Mouse (Mus musculus) heart, adult 11 months (tissue): ENCODE measurements at regions not wholly inside any gene's neighbourhood (a gene's known extent, or its start where the extent isn't known, plus 50 kb on each side); places are given as distances from the start of the nearest gene placed in this dataset.

Experiments used
- DNase-seq: peaks from one replicate; pipeline ENCODE4 v3.0.0; 2022

DNA sequence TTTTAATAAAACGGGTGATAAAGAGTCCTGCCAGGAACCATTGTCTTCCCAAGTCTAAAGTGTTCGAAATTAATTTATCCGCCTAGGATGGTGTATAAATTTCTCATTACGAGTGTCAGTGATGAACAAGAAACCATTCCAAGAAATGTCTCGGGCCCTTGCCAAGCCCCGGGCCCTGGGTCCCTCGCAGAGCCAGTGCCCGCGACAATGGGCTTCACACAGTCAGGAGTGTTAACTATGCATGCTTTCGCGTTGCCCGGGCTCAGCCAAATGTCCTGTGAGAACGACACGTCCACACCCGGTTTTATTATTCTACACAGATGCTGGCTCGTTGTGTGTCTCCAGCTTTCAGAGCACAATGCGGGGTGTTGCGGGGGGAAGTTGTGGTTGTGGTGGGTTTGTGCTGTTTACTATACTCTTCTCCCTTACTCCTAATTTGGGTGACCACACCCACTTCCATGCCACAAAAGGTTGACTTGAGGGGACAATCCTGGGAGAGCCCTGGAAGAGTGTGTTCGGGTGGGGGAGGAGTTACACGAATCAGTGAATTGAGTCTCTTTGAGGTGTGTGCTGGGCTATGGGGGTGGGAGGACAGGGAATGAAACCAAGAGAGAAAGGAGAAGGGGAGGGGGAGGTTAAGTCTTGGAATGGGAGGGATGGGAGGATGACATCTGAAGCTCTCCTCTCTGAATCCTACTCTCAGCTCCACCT lies 166.5 kb downstream of the Inhbb start:
- DNase-seq, result no peak

- DNase-seq, result no peak
These were observed 167.1 kb downstream of the Inhbb start for GRCm38 (mm10) chr1:119254928-119255327.

GRCm38 (mm10) chr1:119253371-119253851 lies 168.6 kb downstream of the Inhbb start:
- peak; percentile 95 for DNase-seq

DNA sequence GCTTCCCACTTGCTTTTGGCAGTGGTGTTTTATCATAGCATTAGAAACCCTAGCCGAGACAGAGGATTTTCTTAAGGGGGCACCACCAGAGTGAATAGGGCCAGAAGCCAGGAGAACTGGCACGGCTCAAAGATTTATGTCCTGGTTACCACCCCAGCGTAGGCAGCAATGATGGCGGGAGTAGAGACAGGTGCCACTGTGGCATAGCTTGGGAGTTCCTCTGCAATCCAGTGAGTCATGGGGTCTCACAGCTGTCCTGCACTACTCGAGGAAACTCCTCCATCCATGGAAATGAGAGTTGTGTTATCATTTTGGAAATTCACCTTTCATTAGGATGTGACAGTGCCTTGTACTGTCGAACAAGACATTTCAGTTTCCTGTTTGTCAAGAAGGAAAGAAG lies 169.6 kb downstream of the Inhbb start:
- DNase-seq, result no peak

DNA sequence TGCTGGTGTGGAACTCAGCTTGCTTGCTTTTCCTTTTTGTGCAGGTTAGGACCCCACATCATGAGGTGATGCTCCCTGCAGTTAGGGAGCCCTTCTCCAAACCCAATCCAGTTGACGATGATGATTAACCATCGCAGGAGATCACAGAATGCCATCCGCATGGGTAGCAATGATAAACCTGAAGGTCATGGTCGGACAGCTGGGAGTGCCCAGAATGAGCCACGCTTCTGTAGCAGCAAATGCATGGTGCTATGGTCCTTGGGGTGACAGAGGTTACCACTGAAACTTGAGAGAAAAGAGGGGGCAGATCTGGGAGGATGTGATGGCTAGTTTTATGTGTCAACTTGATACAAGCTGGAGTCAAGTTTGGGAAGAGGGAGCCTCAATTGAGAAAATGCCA lies 170.3 kb downstream of the Inhbb start:
- DNase-seq, result no peak

GRCm38 (mm10) chr1:119248776-119249495 lies 173.1 kb downstream of the Inhbb start:
- DNase-seq, result no peak

GRCm38 (mm10) chr1:119247117-119247516 lies 174.9 kb downstream of the Inhbb start:
- peak; percentile 93 for DNase-seq

DNA sequence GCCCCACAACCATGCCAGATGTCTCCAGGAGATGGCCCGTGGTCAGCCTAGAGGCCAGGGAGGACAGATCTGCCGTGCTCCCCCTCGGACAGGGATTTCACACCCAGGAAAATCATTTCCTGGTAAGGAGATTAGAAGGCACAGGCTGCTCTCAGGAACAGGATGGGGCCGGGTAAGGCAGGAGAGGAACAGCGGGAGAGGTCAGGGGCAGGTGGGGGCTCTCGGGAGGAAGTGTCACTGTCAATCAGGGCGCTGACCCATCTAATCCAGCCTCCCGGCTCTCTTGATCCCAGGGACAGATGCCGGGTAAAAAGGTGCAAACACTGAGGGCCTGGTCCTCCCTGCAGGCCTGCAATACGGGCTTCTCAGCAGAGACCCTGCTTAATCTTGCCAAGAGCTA lies 183.6 kb downstream of the Inhbb start:
- no peak for DNase-seq

- no peak for DNase-seq
These were observed 183.4 kb upstream of the Gli2 start for GRCm38 (mm10) chr1:119236787-119237186.

DNA sequence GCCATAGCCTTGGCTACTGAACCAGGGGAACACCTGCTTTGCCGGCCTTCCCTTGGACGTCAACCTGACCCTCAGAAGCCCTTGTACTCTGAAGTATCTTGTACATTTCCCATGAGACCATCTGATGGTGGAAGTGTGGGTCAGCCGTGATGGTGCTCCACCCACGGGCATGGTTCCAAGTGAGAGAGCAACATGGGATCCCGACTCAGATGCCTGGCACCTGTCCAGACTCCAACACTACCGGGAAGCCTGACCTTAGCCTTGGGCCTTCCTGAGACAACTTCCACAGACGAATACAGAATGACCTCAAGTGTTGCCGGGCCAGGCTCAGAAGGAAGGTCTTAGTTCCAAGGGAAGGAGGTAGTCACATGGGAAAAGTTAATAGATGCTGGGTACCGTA lies 181.0 kb upstream of the Gli2 start:
- peak; percentile 99 for DNase-seq

DNA sequence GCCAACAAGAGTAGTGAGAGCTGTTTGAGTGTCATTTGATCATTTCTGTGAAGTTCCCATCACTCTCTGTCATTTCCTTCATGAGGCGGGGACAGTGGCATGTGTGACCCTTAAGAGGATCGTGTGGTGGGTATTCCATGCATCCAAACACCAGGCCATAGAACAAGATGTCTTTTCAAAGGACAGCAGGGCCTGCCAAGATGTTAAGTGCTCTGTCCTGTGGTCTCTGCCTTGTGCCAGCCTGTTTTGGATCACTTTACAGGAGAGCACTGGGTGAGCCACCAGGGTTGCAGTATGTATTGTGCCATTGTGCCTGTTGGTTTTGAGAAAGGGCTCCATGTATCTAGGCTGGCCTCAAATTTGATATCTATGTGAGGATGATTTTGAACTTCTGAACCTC lies 173.6 kb upstream of the Gli2 start:
- peak; percentile 92 for DNase-seq

DNA sequence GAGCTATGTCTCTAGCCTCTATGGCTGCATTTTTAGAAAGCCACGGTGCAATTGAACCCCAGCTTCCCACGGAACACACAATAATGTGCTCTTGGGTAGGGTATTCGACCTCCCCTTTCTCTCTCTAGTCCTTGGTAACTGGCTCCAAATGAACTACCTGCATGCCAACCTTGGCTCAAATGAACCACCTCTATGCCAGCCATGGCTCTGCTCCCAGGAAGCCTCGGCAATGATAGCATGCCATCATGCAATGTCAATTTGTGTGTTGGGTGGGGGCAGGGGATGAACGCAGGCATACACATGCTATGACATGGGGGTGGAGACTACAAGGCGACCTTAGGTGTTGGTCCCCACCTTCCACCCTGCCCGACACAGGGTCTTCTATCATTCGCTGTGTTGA lies 170.5 kb upstream of the Gli2 start:
- DNase-seq, result no peak

DNA sequence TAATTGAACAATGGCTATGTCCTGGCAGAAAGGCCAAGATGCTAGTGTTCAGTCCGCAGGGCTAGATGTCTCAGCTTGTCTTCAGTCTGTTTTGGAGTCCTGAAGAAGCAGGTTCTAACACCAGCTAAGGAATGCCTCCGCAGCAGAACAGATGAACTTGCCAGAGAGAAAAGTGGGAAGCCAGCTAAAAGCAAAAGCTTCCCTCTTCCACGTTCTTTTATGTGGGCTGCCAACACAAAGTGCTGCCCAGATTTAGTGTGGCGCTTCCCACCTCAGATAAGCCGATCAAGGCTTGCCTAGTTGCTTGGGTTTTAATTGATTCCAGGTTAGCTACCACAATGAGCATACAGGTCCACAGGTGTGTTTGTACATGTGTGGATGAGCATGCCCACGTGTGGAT lies 168.5 kb upstream of the Gli2 start:
- DNase-seq, result no peak

- no peak for DNase-seq
These were observed 167.6 kb upstream of the Gli2 start for GRCm38 (mm10) chr1:119221012-119221411.

DNA sequence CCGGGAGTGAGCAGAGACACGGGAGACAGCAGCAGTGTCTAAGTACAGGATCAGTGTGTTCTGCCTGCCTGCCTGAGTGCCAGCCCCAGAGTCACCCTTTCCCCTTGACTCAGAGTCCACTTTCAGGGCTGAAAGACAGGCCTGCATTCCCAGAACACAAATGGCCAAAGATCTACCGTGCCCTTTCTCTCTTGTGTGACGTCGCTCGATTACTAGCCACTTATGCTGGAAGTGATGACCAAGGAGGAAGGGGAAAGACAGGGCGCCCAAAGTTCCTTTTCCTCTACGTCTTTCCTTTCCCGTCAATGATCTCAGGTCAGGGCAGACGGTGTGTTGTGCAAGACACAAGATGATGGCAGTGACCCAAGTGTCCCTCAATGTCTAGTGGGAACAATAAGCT lies 166.4 kb upstream of the Gli2 start:
- no peak for DNase-seq

DNA sequence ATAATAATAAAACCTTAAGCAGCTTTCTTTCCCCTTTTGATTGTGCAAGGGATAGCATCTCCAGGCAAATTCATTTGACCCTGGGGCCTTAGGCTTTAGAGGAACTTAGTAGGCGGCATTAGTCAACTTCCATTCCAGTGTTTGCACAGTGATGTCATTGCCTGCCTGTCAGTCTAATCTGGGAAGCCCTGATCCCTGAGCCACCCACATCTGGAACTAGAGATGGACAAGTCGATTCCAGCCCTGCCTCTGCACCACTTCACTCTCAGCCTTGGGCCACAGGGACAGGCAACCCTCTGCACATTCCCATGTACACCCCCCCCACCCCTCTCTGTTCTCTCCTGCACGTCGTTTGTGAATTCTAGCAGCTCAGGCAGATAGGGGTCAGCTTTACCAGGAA lies 164.0 kb upstream of the Gli2 start:
- DNase-seq, result peak; percentile 93

DNA sequence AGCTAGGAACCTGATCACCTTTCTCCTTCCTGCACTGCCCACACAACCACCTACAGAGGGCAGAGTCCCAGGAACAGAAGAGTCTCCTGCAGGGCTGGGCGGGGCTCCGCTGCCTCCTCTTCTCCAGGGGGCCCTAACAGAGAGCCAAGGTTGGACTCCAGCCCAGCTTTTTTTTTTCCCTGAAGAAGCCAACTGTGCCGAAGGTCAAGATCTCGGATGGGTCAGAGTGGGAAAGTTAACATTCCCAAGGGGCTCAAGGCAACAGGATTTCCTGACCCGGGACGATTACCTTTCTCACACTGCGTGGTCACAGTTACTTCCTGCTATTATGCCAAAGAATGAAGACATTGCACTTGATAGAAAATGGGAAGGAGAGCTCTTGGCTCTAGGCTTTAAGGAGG lies 156.2 kb upstream of the Gli2 start:
- peak; percentile 98 for DNase-seq

- DNase-seq, result no peak
These were observed 149.0 kb upstream of the Gli2 start for GRCm38 (mm10) chr1:119202456-119202855.

DNA sequence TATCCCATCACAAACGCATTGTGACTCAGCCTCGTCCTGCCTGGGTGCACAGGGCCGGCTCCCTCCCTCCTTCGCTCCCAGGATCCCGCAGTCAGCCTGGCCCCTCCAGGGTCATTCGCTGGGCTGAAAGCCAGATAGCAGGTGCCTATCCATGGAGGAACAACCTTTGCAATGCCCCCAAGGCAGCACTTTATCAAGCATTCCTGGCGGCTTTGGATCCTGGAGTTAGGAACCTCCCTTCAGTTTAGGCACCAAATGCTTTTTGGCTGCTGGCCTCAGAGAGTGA lies 143.9 kb upstream of the Gli2 start:
- DNase-seq, result peak; percentile 96

DNA sequence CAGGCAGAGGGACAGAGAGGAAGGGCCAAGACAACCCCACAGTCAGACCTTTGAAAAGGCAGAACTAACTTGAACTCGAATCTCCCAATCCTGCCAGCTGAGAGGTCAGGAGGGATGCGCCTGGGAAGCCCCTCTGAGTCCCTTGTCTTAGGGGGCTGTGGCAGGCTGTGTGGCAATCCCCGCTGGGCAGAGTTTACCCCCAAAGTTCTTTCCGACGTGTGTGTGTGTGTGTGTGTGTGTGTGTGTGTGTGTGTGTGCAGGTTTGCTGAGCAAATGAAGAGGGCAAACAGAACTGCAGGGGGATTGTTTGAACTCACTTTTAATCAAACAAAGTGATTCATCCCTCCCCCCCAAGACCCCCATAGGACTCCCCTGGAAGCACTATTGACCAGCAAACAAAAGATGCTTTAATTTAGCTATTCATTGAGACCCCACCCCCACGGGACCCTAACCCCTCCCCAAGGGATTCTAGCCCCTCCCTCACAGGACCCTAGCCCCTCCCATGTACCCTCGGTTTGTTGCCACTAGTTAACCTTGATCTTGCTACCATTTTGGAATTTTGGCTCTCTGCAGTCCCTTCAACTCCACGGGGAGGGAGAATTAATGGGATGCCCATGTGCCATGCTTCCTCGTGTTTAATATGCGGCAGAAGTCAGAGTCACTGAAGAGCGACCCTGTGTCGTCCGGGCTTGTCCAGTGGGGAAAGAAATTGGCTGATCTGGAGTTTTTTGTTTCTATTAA lies 143.4 kb upstream of the Gli2 start:
- DNase-seq, result no peak

DNA sequence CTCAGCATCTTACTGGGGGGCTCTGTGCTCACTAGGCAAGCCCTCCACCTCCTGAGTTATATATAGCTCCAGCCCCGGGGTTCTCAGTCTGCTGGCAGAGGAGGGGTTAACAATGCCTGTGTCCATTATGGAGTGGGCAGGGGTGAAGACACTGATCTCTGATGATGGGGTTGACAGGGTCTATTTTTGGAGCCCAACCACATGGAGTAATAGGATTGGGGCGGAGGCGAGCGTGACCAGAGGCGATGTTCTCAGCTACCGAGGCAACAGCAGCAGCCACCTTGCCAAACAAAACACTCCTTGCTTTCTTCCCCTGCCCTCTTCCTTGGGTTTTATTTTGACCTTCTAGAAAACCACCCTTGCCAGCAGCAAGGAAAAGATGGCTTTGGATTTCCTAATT lies 141.1 kb upstream of the Gli2 start:
- peak; percentile 93 for DNase-seq

DNA sequence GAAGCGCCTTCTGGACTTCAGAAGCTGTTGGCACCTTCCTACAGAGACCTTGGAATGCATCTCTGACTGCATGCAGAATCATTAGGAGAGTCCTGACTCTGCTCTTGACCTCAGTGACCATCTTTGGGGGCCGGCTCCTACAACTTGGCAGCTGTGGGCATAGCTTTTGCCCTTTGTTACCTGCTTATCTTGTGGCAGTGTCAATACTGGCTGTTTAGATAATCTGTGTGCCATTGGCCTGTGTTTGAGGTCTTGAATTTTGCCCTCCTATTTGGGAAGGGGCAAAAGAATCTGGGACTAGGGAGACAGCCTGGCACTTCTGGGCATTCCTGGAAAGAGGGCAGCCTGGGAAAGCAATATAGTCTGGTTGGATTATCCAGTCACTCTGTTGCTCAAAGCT lies 137.8 kb upstream of the Gli2 start:
- no peak for DNase-seq

DNA sequence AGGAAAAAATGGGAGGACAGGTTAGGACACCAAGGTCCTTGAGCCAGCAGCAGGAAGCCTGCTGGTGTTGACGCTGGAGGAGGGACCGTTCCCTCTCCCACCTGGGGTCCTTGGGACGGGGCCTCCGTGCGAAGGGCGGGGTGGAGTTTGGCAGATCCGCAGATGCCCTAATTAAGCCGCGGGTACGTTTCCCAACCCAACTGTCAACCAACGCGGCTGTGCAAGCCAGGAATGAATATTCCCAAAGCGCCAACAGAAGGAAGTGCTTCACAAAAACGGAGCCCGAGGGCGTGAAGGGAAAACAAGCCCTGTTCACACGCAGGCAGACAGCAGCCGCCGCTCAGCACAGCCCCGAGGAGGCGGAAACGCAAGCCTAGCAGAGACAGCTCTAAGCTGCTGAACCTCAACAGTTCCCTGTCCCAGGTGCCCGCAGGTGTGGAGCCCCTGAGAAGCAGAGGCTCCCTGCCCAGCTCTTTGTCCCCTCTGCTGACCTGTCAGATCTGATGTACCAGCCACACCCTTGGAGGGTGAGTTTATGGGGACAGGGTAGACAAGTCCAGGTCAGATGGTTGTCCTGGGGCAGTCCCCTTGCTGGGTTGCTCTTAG lies 136.1 kb upstream of the Gli2 start:
- DNase-seq, result peak; percentile 93

DNA sequence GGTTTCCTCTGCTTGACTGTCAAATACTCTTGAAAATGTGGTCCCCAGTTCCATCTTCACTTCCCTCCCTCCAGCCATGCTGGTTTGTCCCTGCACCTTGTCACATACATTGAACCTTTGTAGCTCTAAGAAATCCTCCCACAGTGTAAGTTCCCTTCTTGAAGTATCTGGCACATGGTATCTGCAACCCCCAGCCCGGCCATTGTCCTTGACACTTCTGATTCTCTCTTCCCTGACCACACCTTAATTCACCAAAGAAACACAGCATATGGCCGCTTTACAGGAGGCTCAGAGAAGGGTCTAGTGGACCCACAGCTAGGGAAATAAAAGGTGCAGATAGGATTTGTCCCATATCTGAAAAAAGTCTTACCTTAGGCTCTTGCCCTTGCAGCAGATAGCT lies 133.9 kb upstream of the Gli2 start:
- no peak for DNase-seq
